ENCODE assay signal across 9 mouse cellular contexts in the genomic region with DNA sequence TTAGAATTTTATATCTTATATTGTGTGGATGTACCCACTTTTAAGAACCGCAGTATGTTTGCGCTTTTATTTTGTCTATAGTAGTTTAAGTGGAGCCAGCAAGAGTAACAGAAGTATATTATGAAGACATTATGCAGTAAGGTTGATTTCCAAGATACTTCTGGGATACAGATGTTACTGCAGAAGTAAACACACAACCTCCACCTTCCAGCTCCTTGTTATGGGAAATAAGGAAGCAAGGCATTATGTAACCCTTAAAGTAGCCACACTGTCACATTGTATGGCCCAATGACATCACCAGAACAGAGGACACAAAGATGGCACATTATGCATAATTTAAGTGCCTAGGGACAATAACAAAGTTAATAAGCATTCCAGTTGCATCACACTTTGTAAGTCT. TPM values are rescaled to one million over a fixed set of nuclear protein-coding genes. Genes with fewer than 3 reads are reported as not detected.
DNase-seq lines count a peak whose midpoint lies in the region; ATAC-seq lines count a peak whose summit lies in the region.
"Had no signal": no experiment of that assay in that cellular context is flagged by ENCODE, and none has a peak within 500 bp of the region (broad histone marks: within the 10 kb centered on the region; RNA-seq: fewer than 3 reads in every experiment).

No protein-coding gene starts in this region.

- no peaks in the 10 kb centered on the region for H3K9me3 ChIP-seq in limb, embryonic 12.5 days
- no peaks in the 10 kb centered on the region for H3K9me3 ChIP-seq in limb, embryonic 10.5 days (replicated peaks)
- no peaks in the 10 kb centered on the region for H3K9me3 ChIP-seq in forebrain, embryonic 11.5 days (ENCODE audit: control insufficient read depth, low read length)
- H3K9me3 ChIP-seq in intestine, embryonic 15.5 days, result no peaks in the 10 kb centered on the region
- no peaks in the 10 kb centered on the region for H3K9me3 ChIP-seq in neural tube, embryonic 12.5 days

- H3K27me3 ChIP-seq in limb, embryonic 12.5 days, result no peaks in the 10 kb centered on the region
- H3K27me3 ChIP-seq in limb, embryonic 10.5 days (ENCODE audit: low read depth, poor library complexity, severe bottlenecking), result no peaks in the 10 kb centered on the region
- no peaks in the 10 kb centered on the region for H3K27me3 ChIP-seq in forebrain, embryonic 11.5 days (ENCODE audit: control insufficient read depth, insufficient read depth, low read length)
- no peaks in the 10 kb centered on the region for H3K27me3 ChIP-seq in intestine, embryonic 15.5 days (replicated peaks)
- H3K27me3 ChIP-seq in neural tube, embryonic 12.5 days (replicated peaks), result no peaks in the 10 kb centered on the region
- H3K27me3 ChIP-seq: Patski had no signal

- 0 out of 2 replicates have a peak, but pooled peaks have one; percentile 7 for ATAC-seq in limb, embryonic 12.5 days (ENCODE audit: insufficient number of reproducible peaks, insufficient read depth, low FRiP score, low TSS enrichment, low read depth)
- ATAC-seq in forebrain, embryonic 11.5 days (replicated peaks; ENCODE audit: low FRiP score), result 0 out of 2 replicates have a peak, but pooled peaks have one; percentile 20
- ATAC-seq in intestine, embryonic 15.5 days, result no peak
- ATAC-seq in neural tube, embryonic 12.5 days (ENCODE audit: low FRiP score, low read depth), result 0 out of 2 replicates have a peak, but pooled peaks have one; percentile 27
- no peak for ATAC-seq in megakaryocyte-erythroid progenitor cell, adult 5-6 weeks (replicated peaks; ENCODE audit: low FRiP score, low TSS enrichment, poor library complexity, severe bottlenecking)

- 0 out of 2 replicates have a peak, but pooled peaks cover 3% of the 10 kb centered on the region for H3K4me1 ChIP-seq in limb, embryonic 12.5 days (replicated peaks)
- H3K4me1 ChIP-seq in limb, embryonic 10.5 days, result peaks cover 10% of the 10 kb centered on the region
- H3K4me1 ChIP-seq in forebrain, embryonic 11.5 days (replicated peaks; ENCODE audit: control insufficient read depth, insufficient read depth, low read length), result no peaks in the 10 kb centered on the region; the same call in 1 of the 2 replicates
- H3K4me1 ChIP-seq in intestine, embryonic 15.5 days (replicated peaks), result no peaks in the 10 kb centered on the region
- H3K4me1 ChIP-seq in neural tube, embryonic 12.5 days, result peaks cover 9% of the 10 kb centered on the region; the same call in 1 of the 2 replicates

- no peak overlapping the region for H3K27ac ChIP-seq in limb, embryonic 12.5 days
- no peak overlapping the region for H3K27ac ChIP-seq in limb, embryonic 10.5 days
- H3K27ac ChIP-seq in forebrain, embryonic 11.5 days (ENCODE audit: low read depth, low read length), result no peak overlapping the region
- H3K27ac ChIP-seq in intestine, embryonic 15.5 days, result no peak overlapping the region
- H3K27ac ChIP-seq in neural tube, embryonic 12.5 days, result no peak overlapping the region

- no peaks in the 10 kb centered on the region for H3K36me3 ChIP-seq in limb, embryonic 12.5 days
- no peaks in the 10 kb centered on the region for H3K36me3 ChIP-seq in limb, embryonic 10.5 days
- H3K36me3 ChIP-seq in forebrain, embryonic 11.5 days (ENCODE audit: control insufficient read depth, insufficient read depth, low read length), result no peaks in the 10 kb centered on the region
- H3K36me3 ChIP-seq in intestine, embryonic 15.5 days, result no peaks in the 10 kb centered on the region
- H3K36me3 ChIP-seq in neural tube, embryonic 12.5 days, result no peaks in the 10 kb centered on the region

- intact Hi-C loops in left cerebral cortex, postnatal 36 days (cut with DNase I), result no loop called here

- H3K4me2 ChIP-seq in limb, embryonic 12.5 days, result peak overlapping the region; percentile 90
- H3K4me2 ChIP-seq in forebrain, embryonic 11.5 days (ENCODE audit: low read depth, low read length, severe bottlenecking), result no peak overlapping the region
- H3K4me2 ChIP-seq in intestine, embryonic 15.5 days (replicated peaks), result peak overlapping the region; percentile 94
- H3K4me2 ChIP-seq in neural tube, embryonic 12.5 days (replicated peaks), result peak overlapping the region; percentile 95; the same call in 1 of the 2 replicates

- H3K4me3 ChIP-seq in limb, embryonic 12.5 days (replicated peaks), result peak overlapping the region; percentile 61; the same call in 1 of the 2 replicates
- H3K4me3 ChIP-seq in limb, embryonic 10.5 days, result no peak overlapping the region
- no peak overlapping the region for H3K4me3 ChIP-seq in forebrain, embryonic 11.5 days (ENCODE audit: low read depth, low read length)
- no peak overlapping the region; the same call in 1 of the 2 replicates for H3K4me3 ChIP-seq in intestine, embryonic 15.5 days (replicated peaks)
- H3K4me3 ChIP-seq in neural tube, embryonic 12.5 days, result no peak overlapping the region

- WGBS in limb, embryonic 12.5 days, result 93% methylated on average over 2 of the region's 2 CpGs
- WGBS in limb, embryonic 10.5 days, result 98% methylated on average over 2 of the region's 2 CpGs
- WGBS in forebrain, embryonic 11.5 days, result 95% methylated on average over 2 of the region's 2 CpGs
- 89% methylated on average over 2 of the region's 2 CpGs for WGBS in intestine, embryonic 15.5 days
- WGBS in neural tube, embryonic 12.5 days, result 92% methylated on average over 2 of the region's 2 CpGs

- H3K9ac ChIP-seq in limb, embryonic 12.5 days (replicated peaks), result no peak overlapping the region
- H3K9ac ChIP-seq in forebrain, embryonic 11.5 days (ENCODE audit: low read length), result no peak overlapping the region
- no peak overlapping the region for H3K9ac ChIP-seq in intestine, embryonic 15.5 days
- no peak overlapping the region for H3K9ac ChIP-seq in neural tube, embryonic 12.5 days

- DNase-seq in limb, embryonic 10.5 days (ENCODE audit: low spot score), result no peak
- no peak for DNase-seq in forebrain, embryonic 11.5 days (ENCODE audit: low spot score)
- DNase-seq in left cerebral cortex, postnatal 36 days (ENCODE audit: low spot score in 2 of 2), result no peak
- DNase-seq in right cerebral cortex, postnatal 4 days, result no peak

RNA-seq across cellular contexts. Expression of a gene that starts 1.2 kb away (rescaled TPM):
- polyA plus RNA-seq in limb, embryonic 12.5 days (2016; fragmentation: Nextera tagmentation; extraction: Ambion mirVana), result 1.2 and 1.6 TPM in 2 replicates
- 0.28 and 0.31 TPM in 2 replicates for polyA plus RNA-seq in limb, embryonic 10.5 days (2016; fragmentation: Nextera tagmentation; extraction: Ambion mirVana)
- polyA plus RNA-seq in forebrain, embryonic 11.5 days (2014; fragmentation: Nextera tagmentation; extraction: Ambion mirVana), result 2.0 and 2.2 TPM in 2 replicates
- 5.6 and 6.5 TPM in 2 replicates for polyA plus RNA-seq in intestine, embryonic 15.5 days (2015; fragmentation: Nextera tagmentation; extraction: Ambion mirVana)
- 2.5 and 2.8 TPM in 2 replicates for polyA plus RNA-seq in neural tube, embryonic 12.5 days (2016; fragmentation: Nextera tagmentation; extraction: Ambion mirVana)
- 1 to 10 TPM; 1.3 to 1.8 TPM for total RNA-seq in left cerebral cortex, postnatal 36 days (2021)
- total RNA-seq in megakaryocyte-erythroid progenitor cell, adult 5-6 weeks (2014; fragmentation: Nextera tagmentation), result 2.7 and 6.7 TPM in 2 replicates
- total RNA-seq in megakaryocyte-erythroid progenitor cell, adult 5-6 weeks (2017), result 1.2 and 5.1 TPM in 2 replicates

Comparison
In these comparisons a context has a peak if more than half of its experiments do, and no peak if none do; other contexts are left out.
1. ATAC-seq: peak in limb, embryonic 12.5 days (single experiment), forebrain, embryonic 11.5 days (single experiment) and neural tube, embryonic 12.5 days (single experiment); none in intestine, embryonic 15.5 days (single experiment) and megakaryocyte-erythroid progenitor cell, adult 5-6 weeks (single experiment).